ENCODE assay signal across 8 mouse cellular contexts in the genomic region with DNA sequence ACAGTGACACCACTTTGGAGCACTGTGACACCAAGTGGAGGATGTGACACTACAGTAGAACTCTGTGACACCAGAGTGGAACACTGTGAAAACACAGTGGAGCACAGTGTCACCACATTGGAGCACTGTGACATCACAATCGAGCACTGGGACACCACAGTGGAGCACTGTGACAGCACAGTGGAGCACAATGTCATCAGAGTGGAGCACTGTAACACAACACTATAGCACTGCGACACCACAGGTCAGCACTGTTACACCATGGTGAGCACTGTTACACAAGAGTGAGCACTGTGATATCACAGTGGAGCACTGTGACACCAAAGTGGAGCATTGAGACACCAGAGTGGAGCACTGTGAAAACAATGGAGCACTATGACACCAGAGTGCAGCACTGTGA.
DNase-seq lines count a peak whose midpoint lies in the region; ATAC-seq and TF ChIP-seq lines count a peak whose summit lies in the region.

No protein-coding gene starts in this region.

- peaks cover 76% of the 10 kb centered on the region for H3K9me3 ChIP-seq in hindbrain, embryonic 11.5 days (ENCODE audit: control insufficient read depth, low read length)
- H3K9me3 ChIP-seq in hindbrain, embryonic 10.5 days: peaks cover 99% of the 10 kb centered on the region
- H3K9me3 ChIP-seq in heart, embryonic 11.5 days (replicated peaks; ENCODE audit: control insufficient read depth, low read length): peaks cover 87% of the 10 kb centered on the region
- peaks cover 97% of the 10 kb centered on the region for H3K9me3 ChIP-seq in limb, embryonic 12.5 days
- peaks cover 85% of the 10 kb centered on the region for H3K9me3 ChIP-seq in midbrain, postnatal 0 days (ENCODE audit: low read length)

- WGBS in hindbrain, embryonic 11.5 days: 37% methylated on average over 2 of the region's 2 CpGs
- WGBS in hindbrain, embryonic 10.5 days: 36% methylated on average over 2 of the region's 2 CpGs
- 32% methylated on average over 2 of the region's 2 CpGs for WGBS in heart, embryonic 11.5 days (ENCODE audit: insufficient replicate concordance)
- 30% methylated on average over 2 of the region's 2 CpGs for WGBS in limb, embryonic 12.5 days
- 35% methylated on average over 2 of the region's 2 CpGs for WGBS in midbrain, postnatal 0 days

- no peak overlapping the region for H3K4me2 ChIP-seq in hindbrain, embryonic 11.5 days (replicated peaks; ENCODE audit: low read depth, low read length)
- H3K4me2 ChIP-seq in heart, embryonic 11.5 days: no peak overlapping the region
- H3K4me2 ChIP-seq in limb, embryonic 12.5 days: no peak overlapping the region
- no peak overlapping the region for H3K4me2 ChIP-seq in midbrain, postnatal 0 days (ENCODE audit: low read depth, low read length, poor library complexity, severe bottlenecking)

- peaks cover 9% of the 10 kb centered on the region; the same call in 1 of the 2 replicates for H3K36me3 ChIP-seq in hindbrain, embryonic 11.5 days (ENCODE audit: control insufficient read depth, insufficient read depth, low read length)
- no peaks in the 10 kb centered on the region for H3K36me3 ChIP-seq in hindbrain, embryonic 10.5 days
- no peaks in the 10 kb centered on the region; the same call in 1 of the 2 replicates for H3K36me3 ChIP-seq in heart, embryonic 11.5 days (ENCODE audit: control insufficient read depth, insufficient read depth, low read length)
- H3K36me3 ChIP-seq in limb, embryonic 12.5 days: no peaks in the 10 kb centered on the region
- no peaks in the 10 kb centered on the region for H3K36me3 ChIP-seq in midbrain, postnatal 0 days (ENCODE audit: insufficient read depth, low read length)

- no peak for DNase-seq in hindbrain, embryonic 11.5 days (ENCODE audit: low spot score)
- DNase-seq in hindbrain, embryonic 10.5 days (ENCODE audit: low spot score): no peak
- DNase-seq in midbrain, postnatal 0 days (ENCODE audit: low spot score): no peak
- DNase-seq in urinary bladder, postnatal 14 days (ENCODE audit: low spot score): peak; percentile 34

- ATAC-seq in hindbrain, embryonic 11.5 days (ENCODE audit: low FRiP score): peak; percentile 62
- ATAC-seq in common myeloid progenitor, adult 5-6 weeks (replicated peaks; ENCODE audit: low read depth, poor library complexity, severe bottlenecking): peak; percentile 7; the same call in 1 of the 2 replicates
- ATAC-seq in heart, embryonic 11.5 days (replicated peaks; ENCODE audit: insufficient number of reproducible peaks, low FRiP score, low TSS enrichment): peak; percentile 33
- ATAC-seq in limb, embryonic 12.5 days (ENCODE audit: insufficient number of reproducible peaks, insufficient read depth, low FRiP score, low TSS enrichment, low read depth): peak; percentile 47
- peak; percentile 53 for ATAC-seq in midbrain, postnatal 0 days (ENCODE audit: low FRiP score)
- ATAC-seq in frontal cortex, adult (ENCODE audit: low TSS enrichment): no peak; the same call in 1 of the 2 replicates

- TF ChIP-seq CTCF in midbrain, postnatal 0 days (IDR thresholded peaks at IDR 0.05): no peak

- no peak overlapping the region for H3K4me3 ChIP-seq in hindbrain, embryonic 11.5 days (ENCODE audit: low read depth, low read length)
- H3K4me3 ChIP-seq in hindbrain, embryonic 10.5 days: no peak overlapping the region
- no peak overlapping the region for H3K4me3 ChIP-seq in heart, embryonic 11.5 days (ENCODE audit: low read depth, low read length)
- no peak overlapping the region for H3K4me3 ChIP-seq in limb, embryonic 12.5 days (replicated peaks)
- H3K4me3 ChIP-seq in midbrain, postnatal 0 days (ENCODE audit: low read depth, low read length): no peak overlapping the region

- H3K9ac ChIP-seq in hindbrain, embryonic 11.5 days (ENCODE audit: low read depth, low read length): no peak overlapping the region
- no peak overlapping the region for H3K9ac ChIP-seq in heart, embryonic 11.5 days (ENCODE audit: low read depth, low read length)
- no peak overlapping the region for H3K9ac ChIP-seq in limb, embryonic 12.5 days (replicated peaks)
- H3K9ac ChIP-seq in midbrain, postnatal 0 days (replicated peaks; ENCODE audit: low read length, poor library complexity, severe bottlenecking): no peak overlapping the region

- no peak overlapping the region for H3K27ac ChIP-seq in hindbrain, embryonic 11.5 days (ENCODE audit: low read depth, low read length)
- no peak overlapping the region for H3K27ac ChIP-seq in hindbrain, embryonic 10.5 days
- H3K27ac ChIP-seq in heart, embryonic 11.5 days (ENCODE audit: low read depth, low read length): no peak overlapping the region
- H3K27ac ChIP-seq in limb, embryonic 12.5 days: no peak overlapping the region
- H3K27ac ChIP-seq in midbrain, postnatal 0 days (ENCODE audit: low read depth, low read length): no peak overlapping the region

- no peaks in the 10 kb centered on the region for H3K4me1 ChIP-seq in hindbrain, embryonic 11.5 days (replicated peaks; ENCODE audit: control insufficient read depth, insufficient read depth, low read length)
- H3K4me1 ChIP-seq in hindbrain, embryonic 10.5 days (replicated peaks): no peaks in the 10 kb centered on the region
- H3K4me1 ChIP-seq in heart, embryonic 11.5 days (ENCODE audit: control insufficient read depth, insufficient read depth, low read length): no peaks in the 10 kb centered on the region
- no peaks in the 10 kb centered on the region for H3K4me1 ChIP-seq in limb, embryonic 12.5 days (replicated peaks)
- H3K4me1 ChIP-seq in midbrain, postnatal 0 days (ENCODE audit: insufficient read depth, low read length): no peaks in the 10 kb centered on the region

- H3K27me3 ChIP-seq in hindbrain, embryonic 11.5 days (ENCODE audit: control insufficient read depth, insufficient read depth, low read length): no peaks in the 10 kb centered on the region
- H3K27me3 ChIP-seq in hindbrain, embryonic 10.5 days (ENCODE audit: insufficient read depth, poor library complexity, severe bottlenecking): no peaks in the 10 kb centered on the region
- H3K27me3 ChIP-seq in heart, embryonic 11.5 days (ENCODE audit: control insufficient read depth, insufficient read depth, low read length): no peaks in the 10 kb centered on the region
- no peaks in the 10 kb centered on the region for H3K27me3 ChIP-seq in limb, embryonic 12.5 days
- no peaks in the 10 kb centered on the region for H3K27me3 ChIP-seq in midbrain, postnatal 0 days (ENCODE audit: insufficient read depth, low read length)
